17 mouse cellular contexts compared by ENCODE assay signal in the genomic region with DNA sequence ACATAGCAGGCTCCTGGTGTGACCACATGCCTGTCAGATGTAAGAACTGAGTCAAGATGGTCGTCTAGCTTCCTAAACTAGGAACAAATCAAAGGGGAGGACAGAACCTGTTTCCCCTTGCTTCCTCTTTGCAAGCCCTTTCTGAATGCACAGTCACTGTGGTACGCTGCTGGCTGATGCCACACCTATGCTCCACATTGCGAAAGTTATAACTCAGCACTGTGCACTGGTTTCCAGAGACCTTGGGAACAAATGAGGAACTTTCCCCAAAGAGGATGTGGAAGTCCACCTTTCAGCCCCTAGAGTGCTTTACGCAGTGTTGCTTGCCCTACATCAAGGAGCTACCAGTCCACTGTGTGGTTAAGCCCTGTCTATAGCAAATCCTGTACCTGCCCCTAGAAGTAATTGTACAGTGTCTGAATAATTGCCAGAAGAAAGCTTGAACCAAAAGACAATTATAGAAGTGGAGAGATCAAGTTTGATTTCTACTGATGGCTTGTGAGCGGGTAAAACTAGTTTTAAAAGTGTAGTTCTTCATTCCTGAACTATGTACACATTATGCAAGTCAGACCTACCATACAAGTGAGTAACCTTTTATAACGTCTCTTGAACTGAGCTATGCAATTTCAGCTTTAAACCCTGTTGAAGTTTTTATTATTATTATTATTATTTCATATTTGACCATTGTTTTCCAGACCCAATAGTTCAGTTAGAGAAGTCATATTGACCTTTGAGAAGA. TPM values are rescaled to one million over a fixed set of nuclear protein-coding genes. Genes with fewer than 3 reads are reported as not detected.
DNase-seq lines count a peak whose midpoint lies in the region; ATAC-seq and TF ChIP-seq lines count a peak whose summit lies in the region.
"Had no signal": no experiment of that assay in that cellular context is flagged by ENCODE, and none has a peak within 500 bp of the region (broad histone marks: within the 10 kb centered on the region; RNA-seq: fewer than 3 reads in every experiment).

No protein-coding gene starts in this region.

- WGBS in lung, embryonic 14.5 days: 60% methylated on average over 6 of the region's 6 CpGs
- WGBS in stomach, postnatal 0 days: 54% methylated on average over 6 of the region's 6 CpGs
- WGBS in limb, embryonic 10.5 days: 85% methylated on average over 6 of the region's 6 CpGs

- TF ChIP-seq EP300 in stomach, postnatal 0 days (optimal IDR thresholded peaks at IDR 0.05): no peak

- no peaks in the 10 kb centered on the region for H3K27me3 ChIP-seq in lung, embryonic 14.5 days (ENCODE audit: insufficient read depth, low read length)
- H3K27me3 ChIP-seq in stomach, postnatal 0 days (ENCODE audit: control insufficient read depth, insufficient read depth, low read length): no peaks in the 10 kb centered on the region
- peaks cover 19% of the 10 kb centered on the region for H3K27me3 ChIP-seq in limb, embryonic 10.5 days (ENCODE audit: low read depth, poor library complexity, severe bottlenecking)

- H3K4me1 ChIP-seq in lung, embryonic 14.5 days (ENCODE audit: insufficient read depth): no peaks in the 10 kb centered on the region
- no peaks in the 10 kb centered on the region for H3K4me1 ChIP-seq in stomach, postnatal 0 days (replicated peaks; ENCODE audit: control insufficient read depth, insufficient read depth)
- H3K4me1 ChIP-seq in limb, embryonic 10.5 days: peaks cover 13% of the 10 kb centered on the region; the same call in 1 of the 2 replicates

- no peak for DNase-seq in lung, embryonic 14.5 days
- no peak for DNase-seq in lung, postnatal 14 days
- DNase-seq in stomach, postnatal 0 days (ENCODE audit: low spot score): peak; percentile 28
- DNase-seq in cerebellum, postnatal 14 days: no peak
- no peak for DNase-seq in right cerebral cortex, postnatal 14 days
- DNase-seq in limb, embryonic 10.5 days (ENCODE audit: low spot score): no peak
- DNase-seq: adrenal gland, postnatal 36 days; cerebellum, postnatal 10 days; gastrocnemius, postnatal 14 days; heart, postnatal 4 days; liver, embryonic 13.5 days; right cerebral cortex, postnatal 25 days had no signal

- ATAC-seq in lung, embryonic 14.5 days (ENCODE audit: insufficient read depth): no peak; the same call in 1 of the 2 replicates
- ATAC-seq in hematopoietic stem cell, adult 5-6 weeks (replicated peaks in 1 of 2; ENCODE audit: insufficient read depth in 1 of 2, low FRiP score in 2 of 2, low TSS enrichment in 1 of 2, low read depth in 1 of 2, poor library complexity in 2 of 2, severe bottlenecking in 2 of 2): peak; percentile 88 to 98
- peak; percentile 97 for ATAC-seq in megakaryocyte, adult 5-6 weeks (ENCODE audit: poor library complexity, severe bottlenecking)
- ATAC-seq in stomach, postnatal 0 days (ENCODE audit: low FRiP score, low TSS enrichment): peak; percentile 81
- ATAC-seq: CD4-positive, CD25-positive, alpha-beta regulatory T cell, adult 4 months had no signal

- no peak for TF ChIP-seq CTCF in lung, embryonic 14.5 days (IDR thresholded peaks at IDR 0.05; ENCODE audit: low read depth)
- no peak for TF ChIP-seq CTCF in stomach, postnatal 0 days (IDR thresholded peaks at IDR 0.05; ENCODE audit: low read depth)

- no peak overlapping the region for H3K9ac ChIP-seq in lung, embryonic 14.5 days
- H3K9ac ChIP-seq in stomach, postnatal 0 days (ENCODE audit: low read length): no peak overlapping the region; the same call in 1 of the 2 replicates
- H3K9ac ChIP-seq: heart, embryonic 13.5 days; liver, embryonic 13.5 days; midbrain, embryonic 12.5 days had no signal

- no peaks in the 10 kb centered on the region for H3K36me3 ChIP-seq in lung, embryonic 14.5 days (ENCODE audit: insufficient read depth)
- no peaks in the 10 kb centered on the region for H3K36me3 ChIP-seq in stomach, postnatal 0 days (ENCODE audit: control insufficient read depth, insufficient read depth, low read length)
- no peaks in the 10 kb centered on the region for H3K36me3 ChIP-seq in limb, embryonic 10.5 days
- H3K36me3 ChIP-seq: heart, embryonic 13.5 days; liver, embryonic 13.5 days; midbrain, embryonic 12.5 days had no signal

- no peaks in the 10 kb centered on the region for H3K9me3 ChIP-seq in lung, embryonic 14.5 days (ENCODE audit: low read depth, low read length)
- H3K9me3 ChIP-seq in stomach, postnatal 0 days (ENCODE audit: control insufficient read depth, low read length): no peaks in the 10 kb centered on the region
- H3K9me3 ChIP-seq in limb, embryonic 10.5 days (replicated peaks): no peaks in the 10 kb centered on the region
- H3K9me3 ChIP-seq: heart, embryonic 13.5 days; liver, embryonic 13.5 days; midbrain, embryonic 12.5 days had no signal

- no peak overlapping the region for H3K4me3 ChIP-seq in lung, embryonic 14.5 days (ENCODE audit: low read depth, low read length)
- H3K4me3 ChIP-seq in stomach, postnatal 0 days (ENCODE audit: low read depth, low read length): no peak overlapping the region
- no peak overlapping the region for H3K4me3 ChIP-seq in limb, embryonic 10.5 days
- H3K4me3 ChIP-seq: heart, embryonic 13.5 days; liver, embryonic 13.5 days; midbrain, embryonic 12.5 days had no signal

- H3K27ac ChIP-seq in lung, embryonic 14.5 days (ENCODE audit: low read depth): peak overlapping the region; percentile 59; the same call in 1 of the 2 replicates
- H3K27ac ChIP-seq in stomach, postnatal 0 days (replicated peaks): peak overlapping the region; percentile 81
- no peak overlapping the region for H3K27ac ChIP-seq in limb, embryonic 10.5 days
- H3K27ac ChIP-seq: heart, embryonic 13.5 days; liver, embryonic 13.5 days; midbrain, embryonic 12.5 days had no signal

- no peak overlapping the region for H3K4me2 ChIP-seq in lung, embryonic 14.5 days
- no peak overlapping the region for H3K4me2 ChIP-seq in stomach, postnatal 0 days (replicated peaks; ENCODE audit: low read depth)
- H3K4me2 ChIP-seq: heart, embryonic 13.5 days; liver, embryonic 13.5 days; midbrain, embryonic 12.5 days had no signal

RNA-seq across cellular contexts. Expression of gene Tigd4, which starts 4.8 kb away (rescaled TPM):
- polyA plus RNA-seq in lung, embryonic 14.5 days (2014; fragmentation: Nextera tagmentation; extraction: Ambion mirVana): 0.05 and 0.07 TPM in 2 replicates
- not detected in 2 replicates for total RNA-seq in hematopoietic stem cell, adult 5-6 weeks (2017)
- total RNA-seq in megakaryocyte, adult 5-6 weeks (2015): not detected in 2 replicates
- total RNA-seq in megakaryocyte, adult 5-6 weeks (2017): not detected in 2 replicates
- 0.15 and 0.21 TPM in 2 replicates for polyA plus RNA-seq in stomach, postnatal 0 days (2015; fragmentation: Nextera tagmentation; extraction: Ambion mirVana)
- polyA plus RNA-seq in limb, embryonic 10.5 days (2016; fragmentation: Nextera tagmentation; extraction: Ambion mirVana): not detected in 2 replicates
- total RNA-seq: adrenal gland, postnatal 36 days had no signal
- polyA plus RNA-seq: CD4-positive, CD25-positive, alpha-beta regulatory T cell, adult 4 months; midbrain, embryonic 12.5 days had no signal

RNA-seq across cellular contexts. Expression of gene Arfip1, which starts 15.7 kb away (rescaled TPM):
- 58.2 and 58.5 TPM in 2 replicates for polyA plus RNA-seq in lung, embryonic 14.5 days (2014; fragmentation: Nextera tagmentation; extraction: Ambion mirVana)
- total RNA-seq in hematopoietic stem cell, adult 5-6 weeks (2017): 48.4 and 53.3 TPM in 2 replicates
- total RNA-seq in megakaryocyte, adult 5-6 weeks (2015): 54.8 and 58.1 TPM in 2 replicates
- total RNA-seq in megakaryocyte, adult 5-6 weeks (2017): 91.4 and 91.8 TPM in 2 replicates
- 55.8 and 60.9 TPM in 2 replicates for polyA plus RNA-seq in stomach, postnatal 0 days (2015; fragmentation: Nextera tagmentation; extraction: Ambion mirVana)
- polyA plus RNA-seq in limb, embryonic 10.5 days (2016; fragmentation: Nextera tagmentation; extraction: Ambion mirVana): 25.6 and 30.3 TPM in 2 replicates
